Mouse (Mus musculus) cerebellum, postnatal 25 days (tissue): ENCODE data around the gene Slc44a4.
"Not testable (repeated sequence)": the region's sequence is repeated elsewhere in the genome, so short reads cannot be mapped to it uniquely, and the experiment has no call there.

Experiments
- DNase-seq, 2 experiments: peaks; one replicate each; pipeline ENCODE4 v3.0.0; 2021; ENCODE audit warnings: mixed read lengths in 2 of 2

Gene Slc44a4

GRCm38 (mm10) chr17:34899053-34899889 is 15.0 kb upstream of the Slc44a4 start:
- DNase-seq = peak; percentile 47 to 55

- peak in 1 of 2 experiments; percentile 16 for DNase-seq
Observed at GRCm38 (mm10) chr17:34899890-34900243, 14.4 kb upstream of the Slc44a4 start.

- not testable (repeated sequence) for DNase-seq
Observed at GRCm38 (mm10) chr17:34900826-34901225, 13.4 kb upstream of the Slc44a4 start.

- not testable (repeated sequence) for DNase-seq
Observed at GRCm38 (mm10) chr17:34901948-34902347, 12.3 kb upstream of the Slc44a4 start.

GRCm38 (mm10) chr17:34902895-34903294 is 11.4 kb upstream of the Slc44a4 start:
- no peak for DNase-seq

- peak in 1 of 2 experiments; percentile 12 for DNase-seq
Observed at GRCm38 (mm10) chr17:34910982-34911381, 3.3 kb upstream of the Slc44a4 start.

- peak; percentile 76 to 85 for DNase-seq
Observed at GRCm38 (mm10) chr17:34911945-34912351, 2.3 kb upstream of the Slc44a4 start.

- DNase-seq = no peak
Observed at GRCm38 (mm10) chr17:34915410-34915831, 1.2 kb downstream of the Slc44a4 start.

- DNase-seq = no peak
Observed at GRCm38 (mm10) chr17:34916316-34916715, 2.0 kb downstream of the Slc44a4 start.

GRCm38 (mm10) chr17:34917188-34917587 is 2.9 kb downstream of the Slc44a4 start:
- DNase-seq = no peak

GRCm38 (mm10) chr17:34922939-34923338 is 8.7 kb downstream of the Slc44a4 start:
- no peak for DNase-seq

GRCm38 (mm10) chr17:34924258-34924657 is 10.0 kb downstream of the Slc44a4 start:
- no peak for DNase-seq

- DNase-seq = no peak
Observed at GRCm38 (mm10) chr17:34927306-34928019, 13.2 kb downstream of the Slc44a4 start.

GRCm38 (mm10) chr17:34928841-34929240 is 14.6 kb downstream of the Slc44a4 start:
- no peak for DNase-seq

GRCm38 (mm10) chr17:34931061-34931734 is 16.9 kb downstream of the Slc44a4 start, which contains the start of gene Neu1:
Gene Neu1 (plus strand): TSS chr17:34931253.
- DNase-seq = peak; percentile 99

GRCm38 (mm10) chr17:34931735-34932098 is 17.5 kb downstream of the Slc44a4 start:
- peak; percentile 64 to 68 for DNase-seq

GRCm38 (mm10) chr17:34932287-34932686 is 18.0 kb downstream of the Slc44a4 start:
- DNase-seq = no peak

- DNase-seq = no peak
Observed at GRCm38 (mm10) chr17:34934031-34934430, 19.8 kb downstream of the Slc44a4 start.

- no peak for DNase-seq
Observed at GRCm38 (mm10) chr17:34934830-34935229, 20.6 kb downstream of the Slc44a4 start.

- DNase-seq = no peak
Observed at GRCm38 (mm10) chr17:34937960-34938505, 23.8 kb downstream of the Slc44a4 start.

- no peak for DNase-seq
Observed at GRCm38 (mm10) chr17:34941344-34942041, 27.2 kb downstream of the Slc44a4 start.

- DNase-seq = no peak
Observed at GRCm38 (mm10) chr17:34943128-34943815, 29.0 kb downstream of the Slc44a4 start.
